Comparison of ENCODE assay signal across 10 mouse cellular contexts in genomic region chr11:62789617-62789936, GRCm38 (mm10). TPM values are rescaled to one million over a fixed set of nuclear protein-coding genes. Genes with fewer than 3 reads are reported as not detected.
A peak's percentile ranks its signal among the peaks of the same experiment; 100 is the strongest.
DNase-seq lines count a peak whose midpoint lies in the region; ATAC-seq and TF ChIP-seq lines count a peak whose summit lies in the region.
"Had no signal": no experiment of that assay in that cellular context is flagged by ENCODE, and none has a peak within 500 bp of the region (broad histone marks: within the 10 kb centered on the region; RNA-seq: fewer than 3 reads in every experiment).

No protein-coding gene starts in this region.

- no peaks in the 10 kb centered on the region for H3K27me3 ChIP-seq in liver, adult 2 months (ENCODE audit: control insufficient read depth, insufficient read depth, low read length)
- H3K27me3 ChIP-seq in embryonic facial prominence, embryonic 15.5 days: no peaks in the 10 kb centered on the region
- no peaks in the 10 kb centered on the region for H3K27me3 ChIP-seq in intestine, embryonic 16.5 days (replicated peaks; ENCODE audit: control insufficient read depth, insufficient read depth, low read length)
- no peaks in the 10 kb centered on the region for H3K27me3 ChIP-seq in neural tube, embryonic 13.5 days

- H3K4me1 ChIP-seq in liver, adult 2 months (ENCODE audit: control insufficient read depth, insufficient read depth, low read length): no peaks in the 10 kb centered on the region
- peaks cover 10% of the 10 kb centered on the region; the same call in 1 of the 2 replicates for H3K4me1 ChIP-seq in embryonic facial prominence, embryonic 15.5 days
- no peaks in the 10 kb centered on the region for H3K4me1 ChIP-seq in intestine, embryonic 16.5 days (ENCODE audit: control insufficient read depth, insufficient read depth, low read length)
- H3K4me1 ChIP-seq in neural tube, embryonic 13.5 days (replicated peaks): peaks cover 19% of the 10 kb centered on the region

- no peak for DNase-seq in liver, adult 2 months (ENCODE audit: extremely low read depth, low read depth, low spot score)
- DNase-seq in liver: no peak
- DNase-seq in retina, embryonic 14.5 days (ENCODE audit: low spot score): no peak
- no peak for DNase-seq in embryo, embryonic 9.5 days (ENCODE audit: extremely low spot score)

- H3K27ac ChIP-seq in liver, adult 2 months (replicated peaks; ENCODE audit: insufficient read depth, low read depth, low read length): no peak overlapping the region
- peak overlapping the region; percentile 76 for H3K27ac ChIP-seq in embryonic facial prominence, embryonic 15.5 days (replicated peaks)
- H3K27ac ChIP-seq in intestine, embryonic 16.5 days (ENCODE audit: low read length): no peak overlapping the region
- H3K27ac ChIP-seq in neural tube, embryonic 13.5 days (replicated peaks): peak overlapping the region; percentile 65

- WGBS in liver, adult 2 months: 60% methylated on average over 3 of the region's 3 CpGs
- 55% methylated on average over 3 of the region's 3 CpGs for WGBS in embryonic facial prominence, embryonic 15.5 days
- 55% methylated on average over 3 of the region's 3 CpGs for WGBS in intestine, embryonic 16.5 days
- WGBS in neural tube, embryonic 13.5 days: 57% methylated on average over 3 of the region's 3 CpGs

- no peak for TF ChIP-seq POLR2A in liver, adult 2 months (IDR thresholded peaks at IDR 0.05; ENCODE audit: extremely low read depth, insufficient read depth, low read length)

- H3K79me2 ChIP-seq in liver, adult 2 months (ENCODE audit: control insufficient read depth, insufficient read depth, low read length): no peaks in the 10 kb centered on the region

- no peak for ATAC-seq in embryonic facial prominence, embryonic 15.5 days (ENCODE audit: insufficient number of reproducible peaks, low FRiP score, low TSS enrichment, low read depth)
- no peak for ATAC-seq in intestine, embryonic 16.5 days
- no peak for ATAC-seq in neural tube, embryonic 13.5 days (ENCODE audit: low read depth)
- no peak for ATAC-seq in cerebellum, adult (ENCODE audit: insufficient number of reproducible peaks, low FRiP score, low TSS enrichment)

- no peaks in the 10 kb centered on the region for H3K9me3 ChIP-seq in embryonic facial prominence, embryonic 15.5 days (replicated peaks)
- H3K9me3 ChIP-seq in intestine, embryonic 16.5 days (ENCODE audit: control insufficient read depth, low read length): no peaks in the 10 kb centered on the region
- 0 out of 2 replicates have a peak, but pooled peaks cover 4% of the 10 kb centered on the region for H3K9me3 ChIP-seq in neural tube, embryonic 13.5 days

- peak overlapping the region; percentile 70 for H3K4me2 ChIP-seq in embryonic facial prominence, embryonic 15.5 days (replicated peaks)
- peak overlapping the region; percentile 86 for H3K4me2 ChIP-seq in intestine, embryonic 16.5 days (ENCODE audit: low read depth, low read length)
- H3K4me2 ChIP-seq in neural tube, embryonic 13.5 days: peak overlapping the region; percentile 76

- H3K36me3 ChIP-seq in liver, adult 2 months (ENCODE audit: control insufficient read depth, insufficient read depth, low read length): no peaks in the 10 kb centered on the region
- H3K36me3 ChIP-seq in embryonic facial prominence, embryonic 15.5 days: peaks cover 22% of the 10 kb centered on the region
- no peaks in the 10 kb centered on the region for H3K36me3 ChIP-seq in intestine, embryonic 16.5 days (ENCODE audit: control insufficient read depth, insufficient read depth, low read length)
- H3K36me3 ChIP-seq in neural tube, embryonic 13.5 days: peaks cover 28% of the 10 kb centered on the region

- H3K9ac ChIP-seq in liver, adult 2 months (ENCODE audit: low read depth, low read length): no peak overlapping the region
- peak overlapping the region; percentile 43; the same call in 1 of the 2 replicates for H3K9ac ChIP-seq in embryonic facial prominence, embryonic 15.5 days
- H3K9ac ChIP-seq in intestine, embryonic 16.5 days (ENCODE audit: low read depth, low read length): peak overlapping the region; percentile 73
- peak overlapping the region; percentile 80 for H3K9ac ChIP-seq in neural tube, embryonic 13.5 days

- TF ChIP-seq CTCF in liver, adult 2 months (IDR thresholded peaks at IDR 0.05; ENCODE audit: low read depth, low read length): no peak

- peak overlapping the region; percentile 23; the same call in 1 of the 2 replicates for H3K4me3 ChIP-seq in liver, adult 2 months (ENCODE audit: insufficient read depth, low read depth, low read length)
- H3K4me3 ChIP-seq in embryonic facial prominence, embryonic 15.5 days (replicated peaks): peak overlapping the region; percentile 59
- H3K4me3 ChIP-seq in intestine, embryonic 16.5 days (ENCODE audit: low read length): peak overlapping the region; percentile 60
- H3K4me3 ChIP-seq in neural tube, embryonic 13.5 days: peak overlapping the region; percentile 60

RNA-seq across cellular contexts. Expression of gene Zfp286, which starts 0.3 kb away (rescaled TPM):
- total RNA-seq in liver, adult 2 months (2014; rRNA removed): 0.07 and 0.18 TPM in 2 replicates
- polyA plus RNA-seq in liver, adult 2 months (2012; rRNA removed): not detected in 2 replicates
- 22.4 and 23.4 TPM in 2 replicates for polyA plus RNA-seq in embryonic facial prominence, embryonic 15.5 days (2015; fragmentation: Nextera tagmentation; extraction: Ambion mirVana)
- polyA plus RNA-seq in intestine, embryonic 16.5 days (2015; fragmentation: Nextera tagmentation; extraction: Ambion mirVana): 7.9 and 10.5 TPM in 2 replicates
- 30.2 and 34.5 TPM in 2 replicates for polyA plus RNA-seq in neural tube, embryonic 13.5 days (2015; fragmentation: Nextera tagmentation; extraction: Ambion mirVana)

RNA-seq across cellular contexts. Expression of gene Trim16, which starts 30.5 kb away (rescaled TPM):
- total RNA-seq in liver, adult 2 months (2014; rRNA removed): 0.18 and 0.27 TPM in 2 replicates
- polyA plus RNA-seq in liver, adult 2 months (2012; rRNA removed): 0.10 and 0.18 TPM in 2 replicates
- polyA plus RNA-seq in embryonic facial prominence, embryonic 15.5 days (2015; fragmentation: Nextera tagmentation; extraction: Ambion mirVana): 19.8 and 20.9 TPM in 2 replicates
- polyA plus RNA-seq in intestine, embryonic 16.5 days (2015; fragmentation: Nextera tagmentation; extraction: Ambion mirVana): 13.3 and 13.5 TPM in 2 replicates
- polyA plus RNA-seq in neural tube, embryonic 13.5 days (2015; fragmentation: Nextera tagmentation; extraction: Ambion mirVana): 9.6 and 10.2 TPM in 2 replicates

RNA-seq across cellular contexts. Expression of gene Gm10428, which starts 36.7 kb away (rescaled TPM):
- not detected in 2 replicates for total RNA-seq in liver, adult 2 months (2014; rRNA removed)
- not detected in 2 replicates for polyA plus RNA-seq in liver, adult 2 months (2012; rRNA removed)
- polyA plus RNA-seq in embryonic facial prominence, embryonic 15.5 days (2015; fragmentation: Nextera tagmentation; extraction: Ambion mirVana): not detected in 2 replicates
- polyA plus RNA-seq in intestine, embryonic 16.5 days (2015; fragmentation: Nextera tagmentation; extraction: Ambion mirVana): not detected in 2 replicates
- polyA plus RNA-seq in neural tube, embryonic 13.5 days (2015; fragmentation: Nextera tagmentation; extraction: Ambion mirVana): not detected in 2 replicates
- total RNA-seq: granulocyte monocyte progenitor cell, adult 5-6 weeks; neutrophil, adult 5-6 weeks had no signal

RNA-seq across cellular contexts. Expression of gene Fbxw10, which starts 57.3 kb away (rescaled TPM):
- 0.13 TPM in 1 of 2 replicates, not detected in the other for total RNA-seq in liver, adult 2 months (2014; rRNA removed)
- not detected in 2 replicates for polyA plus RNA-seq in liver, adult 2 months (2012; rRNA removed)
- 0.72 and 1.1 TPM in 2 replicates for polyA plus RNA-seq in embryonic facial prominence, embryonic 15.5 days (2015; fragmentation: Nextera tagmentation; extraction: Ambion mirVana)
- 0.24 and 0.43 TPM in 2 replicates for polyA plus RNA-seq in intestine, embryonic 16.5 days (2015; fragmentation: Nextera tagmentation; extraction: Ambion mirVana)
- polyA plus RNA-seq in neural tube, embryonic 13.5 days (2015; fragmentation: Nextera tagmentation; extraction: Ambion mirVana): 0.39 and 0.52 TPM in 2 replicates

RNA-seq across cellular contexts. Expression of gene Zfp287, which starts 57.9 kb away (rescaled TPM):
- total RNA-seq in liver, adult 2 months (2014; rRNA removed): 0.54 and 0.55 TPM in 2 replicates
- polyA plus RNA-seq in liver, adult 2 months (2012; rRNA removed): 0.09 and 0.26 TPM in 2 replicates
- 9.1 and 10.5 TPM in 2 replicates for polyA plus RNA-seq in embryonic facial prominence, embryonic 15.5 days (2015; fragmentation: Nextera tagmentation; extraction: Ambion mirVana)
- 4.2 and 4.7 TPM in 2 replicates for polyA plus RNA-seq in intestine, embryonic 16.5 days (2015; fragmentation: Nextera tagmentation; extraction: Ambion mirVana)
- polyA plus RNA-seq in neural tube, embryonic 13.5 days (2015; fragmentation: Nextera tagmentation; extraction: Ambion mirVana): 18.7 and 18.9 TPM in 2 replicates

Comparison
In these comparisons a context has a peak if more than half of its experiments do, and no peak if none do; other contexts are left out.
1. H3K27ac ChIP-seq: peak in embryonic facial prominence, embryonic 15.5 days (single experiment) and neural tube, embryonic 13.5 days (single experiment); none in liver, adult 2 months (single experiment) and intestine, embryonic 16.5 days (single experiment).
2. Peak in every context shown above with its lines, with median percentiles within 50 percentile points of each other: H3K4me3 ChIP-seq and H3K4me2 ChIP-seq.